Mouse (Mus musculus) testis, adult 2 months (tissue): ENCODE measurements at regions not wholly inside any gene's neighbourhood (a gene's known extent, or its start where the extent isn't known, plus 50 kb on each side); places are given as distances from the start of the nearest gene placed in this dataset.

ENCODE experiments used
- CTCF ChIP-seq: fragments of 200-500 bp; IDR thresholded peaks from 2 replicates; pipeline ENCODE4 v1.5.1; 2012; ENCODE audit warnings: low read depth, mild to moderate bottlenecking, inconsistent platforms, low read length, moderate library complexity; ENCODE audit not compliant: control insufficient read depth, insufficient read depth, insufficient replicate concordance
- POLR2A ChIP-seq: fragments of 200-500 bp; IDR thresholded peaks from 2 replicates; pipeline ENCODE4 v1.6.1; 2012; ENCODE audit warnings: low read depth, mild to moderate bottlenecking, inconsistent platforms, low read length, moderate library complexity; ENCODE audit not compliant: control insufficient read depth

DNA sequence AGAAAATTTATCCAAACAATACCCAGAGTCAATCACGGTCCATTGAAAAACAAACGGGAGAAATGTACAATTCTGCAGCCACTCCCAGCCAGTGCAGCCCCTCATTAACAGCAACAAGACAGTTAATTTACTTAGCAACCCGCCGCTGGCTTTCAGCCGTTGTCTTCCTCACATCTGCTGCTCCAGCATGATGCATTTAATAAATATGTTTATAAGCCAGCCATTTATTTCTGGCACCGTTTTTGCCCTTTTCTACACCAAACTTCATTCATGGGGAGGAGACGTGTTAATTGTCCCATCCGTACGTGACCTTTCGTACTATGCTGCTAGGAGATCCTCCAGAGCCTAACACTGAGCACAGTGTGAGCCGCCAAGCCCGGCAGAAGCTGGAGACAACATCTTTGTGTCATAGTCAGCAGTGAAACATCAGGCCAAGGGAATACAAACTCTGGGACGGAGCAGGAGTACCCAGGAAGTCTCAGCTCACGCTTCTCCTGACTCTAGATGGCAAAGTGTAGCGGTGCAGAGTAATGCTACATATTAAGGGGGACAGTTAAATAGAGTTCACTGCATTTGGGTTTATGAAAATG, 97.9 kb downstream of the Rpap3 start:
- TF ChIP-seq CTCF (no peak), POLR2A (no peak)
